Mouse (Mus musculus) kidney, postnatal 25 days (tissue): ENCODE results near the gene Cby1.

Source experiments
- DNase-seq, 2 experiments: peaks; one replicate each; pipeline ENCODE4 v3.0.0; 2021; ENCODE audit warnings: mixed read lengths in 2 of 2

Cby1 gene

GRCm38 (mm10) chr15:79658531-79659375, at the start of gene Cby1, which contains the start of gene Fam227a:
Gene Cby1 (plus strand): TSS chr15:79659199.
Gene Fam227a (minus strand): TSS chr15:79658956.
- peak; percentile 96 to 97 for DNase-seq

DNA sequence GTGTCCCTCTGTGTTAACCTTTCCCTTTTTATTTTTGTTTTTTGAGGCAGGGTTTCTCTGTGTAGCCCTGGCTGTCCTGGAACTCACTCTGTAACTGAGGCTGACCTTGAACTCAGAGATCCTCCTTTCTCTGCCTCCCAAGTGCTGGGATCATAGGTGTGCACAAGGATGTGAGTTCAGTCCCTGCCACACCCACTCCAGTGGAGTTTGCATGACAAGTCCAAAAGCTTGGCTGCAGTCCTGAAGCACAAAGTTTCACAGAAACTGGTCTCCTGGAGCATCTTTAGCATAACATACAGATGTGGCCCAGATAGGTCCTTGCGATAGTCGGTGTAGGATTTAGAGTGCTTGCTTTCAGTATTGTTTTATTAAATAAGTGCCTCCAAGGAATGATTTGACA, 49.8 kb upstream of the Cby1 start:
- DNase-seq, result no peak

DNA sequence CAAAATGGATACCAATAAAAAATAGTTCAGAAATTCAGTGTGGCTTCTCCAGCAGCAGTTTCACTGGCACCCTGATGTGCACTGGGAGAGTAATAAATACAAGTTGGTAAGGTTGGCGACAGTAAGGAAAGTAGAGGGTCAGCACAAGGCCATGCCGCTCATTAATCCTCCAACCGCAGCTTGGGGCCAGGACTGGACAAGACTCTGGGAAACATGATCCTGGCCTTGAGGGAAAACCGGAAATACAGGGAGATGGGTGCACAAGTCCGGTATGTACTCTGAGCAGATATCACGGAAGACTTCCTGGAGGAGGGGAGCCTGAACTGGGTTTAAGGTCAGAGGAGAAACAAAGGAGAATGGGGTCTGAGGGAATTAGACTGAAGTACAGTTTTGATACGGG, 43.5 kb upstream of the Cby1 start:
- DNase-seq, result no peak

DNA sequence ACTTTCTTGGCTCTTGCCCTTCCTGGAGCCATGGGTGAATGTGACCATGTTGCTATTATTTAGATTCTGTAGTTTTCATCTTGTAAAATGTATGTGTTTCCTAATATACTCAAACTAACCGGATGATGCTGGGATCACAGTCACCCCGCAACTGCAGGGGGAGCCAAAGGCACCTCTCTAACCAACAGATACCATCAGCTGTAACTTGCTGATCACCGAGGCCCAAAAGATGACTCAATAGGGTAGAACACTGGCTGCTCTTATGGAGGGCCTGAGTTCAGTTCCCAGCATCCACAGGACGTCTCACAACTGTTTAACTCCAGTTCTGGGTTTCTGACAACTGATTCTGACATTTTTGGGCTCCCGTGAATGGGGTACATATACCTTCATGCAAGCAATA, 42.3 kb upstream of the Cby1 start:
- DNase-seq, result no peak

DNA sequence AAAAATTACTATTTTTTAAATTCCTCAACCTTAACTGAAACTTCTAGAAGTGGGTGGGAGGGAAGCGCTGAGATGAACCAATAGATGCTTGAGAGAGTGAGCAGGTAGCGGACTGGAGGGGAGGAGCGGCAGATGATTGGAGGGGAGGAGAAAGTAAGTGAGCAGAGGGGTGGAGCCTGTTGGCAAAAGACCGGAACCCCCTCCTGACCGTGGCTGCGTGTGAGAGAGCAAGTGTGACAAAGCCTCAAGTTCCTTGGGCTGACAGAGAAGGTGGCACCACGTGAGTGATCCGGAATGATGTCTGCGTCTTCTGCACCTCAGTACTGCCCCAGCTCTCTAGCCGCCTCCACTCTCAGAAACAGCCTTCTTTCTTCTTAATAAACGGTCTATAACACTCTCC, 41.9 kb upstream of the Cby1 start:
- DNase-seq, result no peak

DNA sequence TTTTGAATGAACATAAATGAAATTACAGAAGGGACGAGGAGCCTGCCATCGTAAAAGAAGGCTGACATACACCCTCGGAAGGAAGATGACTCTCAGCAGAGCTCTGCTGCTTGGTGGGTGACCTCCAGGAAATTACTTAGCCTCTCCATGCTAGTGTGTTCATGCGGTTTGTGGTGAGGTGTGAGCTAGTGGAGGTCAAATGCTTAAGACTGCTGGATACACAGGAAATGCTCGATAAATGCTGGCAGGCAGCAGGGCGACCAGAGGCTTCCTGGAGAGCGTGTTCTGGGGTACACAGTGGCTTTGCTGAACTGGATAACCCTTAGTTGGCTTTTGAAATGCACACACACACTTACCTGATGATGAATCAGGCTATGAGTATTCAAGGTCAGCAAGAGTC, 40.5 kb upstream of the Cby1 start:
- DNase-seq, result no peak

GRCm38 (mm10) chr15:79619770-79620414, 39.1 kb upstream of the Cby1 start:
- no peak for DNase-seq

GRCm38 (mm10) chr15:79630471-79630870, 28.5 kb upstream of the Cby1 start:
- peak in 1 of 2 experiments; percentile 7 for DNase-seq

GRCm38 (mm10) chr15:79641135-79641817, 17.7 kb upstream of the Cby1 start:
- DNase-seq, result no peak

- no peak for DNase-seq
These were observed 13.5 kb upstream of the Cby1 start for GRCm38 (mm10) chr15:79645483-79645882.

DNA sequence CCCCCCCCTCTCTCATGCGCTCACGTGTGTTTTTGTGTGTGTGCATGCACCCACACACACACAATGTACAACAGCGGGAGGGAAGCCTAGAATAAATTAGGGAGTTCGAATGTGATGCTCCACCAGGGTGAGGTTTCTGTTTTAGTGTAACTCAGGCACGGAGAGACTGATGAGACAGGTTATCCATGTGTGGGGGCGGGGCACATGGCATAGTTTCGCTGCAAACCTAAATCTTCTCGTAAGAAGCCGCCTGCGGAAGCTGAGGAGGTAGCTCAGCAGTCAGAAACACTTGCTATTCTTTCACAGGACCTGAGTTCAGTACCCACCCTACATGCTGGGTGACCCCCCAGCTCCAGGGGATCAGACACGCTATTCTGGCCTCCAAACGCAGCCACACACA, 10.9 kb upstream of the Cby1 start:
- DNase-seq, result no peak

GRCm38 (mm10) chr15:79650569-79650968, 8.4 kb upstream of the Cby1 start:
- DNase-seq, result peak in 1 of 2 experiments; percentile 58

GRCm38 (mm10) chr15:79651481-79651880, 7.5 kb upstream of the Cby1 start:
- DNase-seq, result peak in 1 of 2 experiments; percentile 14

DNA sequence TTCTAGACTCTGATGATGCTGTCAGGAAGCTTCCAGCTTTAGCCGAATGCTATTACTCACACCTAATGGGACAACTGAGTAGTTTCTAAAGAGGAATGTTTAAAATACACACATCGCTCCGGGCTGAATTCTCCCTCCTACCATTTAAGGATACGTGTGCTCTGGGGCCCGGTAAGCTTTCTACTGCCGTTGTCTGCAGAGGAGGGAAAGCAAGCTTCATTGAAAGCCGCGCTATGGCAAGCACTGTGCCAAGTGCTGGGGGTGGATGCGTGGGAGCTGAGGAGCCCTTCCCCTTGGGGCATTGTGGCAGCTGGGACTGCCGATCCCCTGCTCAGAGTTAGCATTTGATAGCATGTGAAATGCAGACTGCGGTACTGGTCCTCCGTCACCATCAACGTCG, 2.5 kb upstream of the Cby1 start:
- no peak for DNase-seq

DNA sequence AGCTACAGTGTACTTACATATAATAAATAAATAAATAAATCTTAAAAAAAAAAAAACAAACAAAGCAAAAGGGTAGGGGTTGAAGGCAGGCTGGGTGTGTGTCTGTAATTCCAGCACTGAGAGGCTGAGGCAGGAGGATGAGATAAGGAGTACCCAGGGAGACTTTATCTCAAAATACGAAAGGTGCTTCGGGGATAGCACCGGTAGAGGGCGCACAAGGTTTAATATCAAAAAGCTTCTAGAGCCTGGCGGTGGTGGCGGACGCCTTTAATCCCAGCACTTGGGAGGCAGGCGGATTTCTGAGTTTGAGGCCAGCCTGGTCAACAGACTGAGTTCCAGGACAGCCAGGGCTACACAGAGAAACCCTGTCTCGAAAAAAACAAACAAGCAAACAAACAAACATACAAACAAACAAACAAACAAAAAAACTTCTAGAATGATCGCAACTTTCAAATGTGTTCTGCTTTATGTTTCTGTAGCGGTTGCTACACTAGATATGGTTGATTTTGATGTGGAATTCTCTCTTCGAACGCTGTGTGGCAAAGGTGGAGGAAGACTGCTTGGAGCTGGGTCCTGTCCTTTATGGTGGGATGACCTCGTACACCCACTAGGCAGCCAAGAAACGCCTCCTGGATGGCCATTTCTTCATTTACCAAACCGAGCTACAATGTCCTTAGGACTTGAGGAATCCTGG, 1.0 kb upstream of the Cby1 start:
- DNase-seq, result peak; percentile 88 to 96

DNA sequence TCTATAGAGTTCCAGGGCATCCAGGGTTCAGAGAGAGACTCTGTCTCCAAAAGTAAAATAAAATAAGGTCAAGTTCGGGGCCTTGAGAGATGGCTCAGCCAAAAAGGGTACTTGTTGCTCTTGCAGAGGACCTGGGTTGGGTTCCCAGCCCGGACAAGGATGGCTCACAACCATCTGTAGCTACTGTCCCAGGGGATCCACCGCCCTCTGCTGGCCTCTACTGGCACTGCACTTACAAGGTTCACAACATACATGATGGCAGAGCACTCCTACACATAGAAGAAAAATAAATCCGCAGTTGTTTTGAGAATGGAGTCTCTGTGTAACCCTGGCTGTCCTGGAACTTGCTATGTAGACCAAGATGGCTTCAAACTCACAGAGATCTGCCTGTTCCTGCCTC, 2.9 kb downstream of the Cby1 start:
- peak in 1 of 2 experiments; percentile 62 for DNase-seq

DNA sequence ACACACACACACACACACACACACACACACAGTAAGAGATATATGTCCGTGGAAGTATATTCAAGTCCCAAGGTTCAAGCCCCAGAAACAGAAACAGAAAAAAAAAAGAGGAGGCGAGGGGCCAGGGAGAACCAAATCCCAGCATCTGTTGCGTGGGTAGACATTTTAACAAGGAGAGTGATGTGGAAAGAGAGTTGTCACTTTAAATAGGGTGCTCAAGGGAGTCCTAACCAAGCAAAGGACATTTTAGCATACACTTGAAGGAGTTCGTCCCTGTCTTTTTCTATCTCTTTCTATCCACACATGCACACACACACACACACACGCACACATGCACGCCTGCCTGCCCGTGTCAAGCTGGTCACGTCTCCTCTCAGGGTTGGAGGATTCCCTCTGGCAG, 5.7 kb downstream of the Cby1 start:
- no peak for DNase-seq

DNA sequence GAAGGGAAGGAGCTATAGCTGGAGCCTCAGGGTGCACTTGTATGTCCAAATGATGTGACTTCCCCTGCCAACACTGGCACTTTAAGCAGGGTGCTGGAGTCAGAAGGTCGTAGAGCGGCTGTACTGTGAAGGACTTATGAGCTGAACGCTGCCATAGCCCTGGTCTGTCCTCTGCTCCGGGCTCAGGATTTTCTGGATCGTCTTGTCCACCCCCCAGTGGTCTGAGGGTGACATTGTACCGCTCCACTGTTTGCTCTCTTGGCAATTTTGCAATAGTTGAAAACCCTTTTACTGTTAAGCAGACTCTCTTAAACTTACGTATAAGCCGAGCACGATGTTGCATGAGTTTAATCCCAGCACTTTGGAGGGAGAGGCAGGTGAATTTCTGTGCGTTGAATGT, 10.2 kb downstream of the Cby1 start:
- DNase-seq, result peak in 1 of 2 experiments; percentile 50

DNA sequence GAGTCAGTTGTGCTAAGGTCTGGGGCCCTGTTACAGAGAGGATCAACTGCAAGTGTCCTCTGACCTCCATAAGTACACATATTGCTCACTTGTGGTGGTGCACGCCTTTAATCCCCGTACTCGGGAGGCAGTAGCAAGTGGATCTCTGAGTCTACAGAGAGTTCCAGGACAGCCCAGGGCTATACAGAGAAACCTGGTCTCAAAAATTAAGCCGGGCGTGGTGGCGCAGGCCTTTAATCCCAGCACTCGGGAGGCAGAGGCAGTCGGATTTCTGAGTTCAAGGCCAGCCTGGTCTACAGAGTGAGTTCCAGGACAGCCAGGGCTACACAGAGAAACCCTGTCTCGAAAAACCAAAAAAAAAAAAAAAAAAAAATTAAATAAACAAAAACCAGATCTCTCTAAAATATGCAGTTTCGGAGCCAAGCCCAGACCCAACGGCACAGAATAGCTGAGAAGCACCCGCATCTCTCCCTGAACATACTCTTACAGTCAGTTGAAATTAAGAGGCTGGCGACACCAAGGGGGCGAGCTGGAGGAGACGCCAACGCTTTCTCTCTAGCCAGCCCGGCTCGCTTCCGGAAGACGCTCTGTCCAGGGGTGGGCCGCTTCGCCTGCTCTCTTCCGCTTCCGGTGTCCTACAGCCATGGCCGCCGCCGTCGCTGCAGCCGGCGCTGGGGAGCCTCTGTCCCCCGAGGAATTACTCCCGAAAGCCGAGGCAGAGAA, 11.4 kb downstream of the Cby1 start, which contains the start of gene Tomm22:
Tomm22 (plus strand) TSS at position 613 of the 723 bp plus-strand sequence.
- peak; percentile 91 to 96 for DNase-seq

DNA sequence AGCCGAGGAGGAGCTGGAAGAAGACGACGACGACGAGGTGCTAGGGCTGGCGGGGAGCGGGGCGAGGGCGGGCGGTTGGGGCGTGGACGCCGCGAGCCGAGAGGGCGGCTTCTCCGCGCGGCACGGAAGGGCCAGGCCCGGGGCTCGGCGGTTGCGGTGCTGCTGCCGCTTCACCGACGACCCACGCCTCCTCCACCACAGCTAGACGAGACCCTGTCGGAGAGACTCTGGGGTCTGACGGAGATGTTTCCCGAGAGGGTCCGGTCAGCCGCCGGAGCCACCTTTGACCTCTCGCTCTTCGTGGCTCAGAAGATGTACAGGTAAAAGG, 11.9 kb downstream of the Cby1 start:
- no peak for DNase-seq

DNA sequence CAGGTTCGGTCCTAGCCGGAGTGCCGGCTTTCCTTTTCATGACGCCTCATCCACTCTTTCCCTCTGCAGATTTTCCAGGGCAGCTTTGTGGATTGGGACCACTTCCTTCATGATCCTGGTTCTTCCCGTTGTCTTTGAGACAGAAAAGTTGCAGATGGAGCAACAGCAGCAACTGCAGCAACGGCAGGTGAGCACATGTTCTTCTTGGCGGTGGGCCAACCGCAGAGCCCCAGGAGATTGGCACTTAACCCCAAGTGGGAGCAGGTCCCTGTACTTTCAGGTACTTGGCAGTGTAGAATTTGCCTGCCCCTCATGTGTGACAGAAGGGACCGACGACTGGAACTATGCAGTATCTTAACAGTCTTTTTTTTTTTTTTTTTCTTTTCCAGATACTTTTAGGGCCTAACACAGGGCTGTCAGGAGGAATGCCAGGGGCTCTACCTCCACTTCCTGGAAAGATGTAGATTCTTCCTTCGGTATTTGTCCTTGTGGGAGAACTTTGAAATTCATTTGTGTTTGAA, 12.9 kb downstream of the Cby1 start:
- peak in 1 of 2 experiments; percentile 48 for DNase-seq

DNA sequence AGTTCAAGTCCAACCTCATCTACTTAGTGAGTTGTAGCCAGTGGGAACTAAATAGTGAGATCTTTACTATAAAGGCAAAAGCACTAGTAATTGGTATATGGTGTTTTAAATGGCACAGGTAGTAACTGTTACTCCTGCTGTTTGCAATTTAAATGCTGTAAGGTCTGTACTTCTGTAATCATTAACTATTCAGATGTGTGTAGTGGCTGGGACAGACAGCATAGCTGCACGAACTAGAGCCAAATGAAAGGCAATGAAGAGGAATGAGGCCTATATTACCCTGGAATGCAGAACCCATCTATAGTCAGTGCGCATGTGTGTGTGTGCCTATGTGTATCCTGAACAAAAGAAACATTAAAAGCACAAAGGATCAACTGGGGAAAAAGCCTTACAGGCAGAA, 18.9 kb downstream of the Cby1 start:
- no peak for DNase-seq
